Mouse (Mus musculus): ENCODE measurements around the gene Cyb561d1. TPM values are rescaled to one million over a fixed set of nuclear protein-coding genes. Genes with fewer than 3 reads are reported as not detected.

Cyb561d1 gene
- polyA plus RNA-seq, 1 experiment from 2014 or later: 4.9 TPM

GRCm38 (mm10) chr3:108147386-108148235 is 53.4 kb downstream of the Cyb561d1 start:
- WGBS: 71% methylated on average over 11 of the region's 11 CpGs
- H3K36me3 ChIP-seq: 0 out of 2 replicates have a peak, but pooled peaks cover 3% of the 10 kb centered on the region

GRCm38 (mm10) chr3:108146671-108147070 is 54.3 kb downstream of the Cyb561d1 start:
- peaks cover 34% of the 10 kb centered on the region for H3K4me1 ChIP-seq
- H3K4me3 ChIP-seq: peak overlapping the region; percentile 91
- DNase-seq (ENCODE audit: low spot score): no peak
- 69% methylated on average over 5 of the region's 5 CpGs for WGBS
- peak overlapping the region; percentile 94 for H3K27ac ChIP-seq (replicated peaks)
- H3K27me3 ChIP-seq (ENCODE audit: low read depth, poor library complexity, severe bottlenecking): no peaks in the 10 kb centered on the region
- 0 out of 2 replicates have a peak, but pooled peaks cover 3% of the 10 kb centered on the region for H3K36me3 ChIP-seq
- no peaks in the 10 kb centered on the region for H3K9me3 ChIP-seq (replicated peaks)

More at GRCm38 (mm10) chr3:108147386-108148235, 53.4 kb downstream of the Cyb561d1 start:
- H3K4me1 ChIP-seq: peaks cover 34% of the 10 kb centered on the region
- H3K9me3 ChIP-seq (replicated peaks): no peaks in the 10 kb centered on the region
- H3K4me3 ChIP-seq: no peak overlapping the region
- no peak overlapping the region for H3K27ac ChIP-seq (replicated peaks)
- peak; percentile 83 for DNase-seq (ENCODE audit: low spot score)
- H3K27me3 ChIP-seq (ENCODE audit: low read depth, poor library complexity, severe bottlenecking): no peaks in the 10 kb centered on the region

Other genes starting within 250 kb of the Cyb561d1 start
- not detected in 2 replicates for gene Gstm3, start 231.9 kb downstream of the Cyb561d1 start, polyA plus RNA-seq (2016; fragmentation: Nextera tagmentation; extraction: Ambion mirVana)
- 11.6 and 12.6 TPM in 2 replicates for gene Gstm2, start 214.8 kb downstream of the Cyb561d1 start, polyA plus RNA-seq (2016; fragmentation: Nextera tagmentation; extraction: Ambion mirVana)
- gene Gstm1, start 183.2 kb downstream of the Cyb561d1 start, polyA plus RNA-seq (2016; fragmentation: Nextera tagmentation; extraction: Ambion mirVana): 34.1 and 35.0 TPM in 2 replicates
- 12.4 and 14.1 TPM in 2 replicates for gene Gstm4, start 156.3 kb downstream of the Cyb561d1 start, polyA plus RNA-seq (2016; fragmentation: Nextera tagmentation; extraction: Ambion mirVana)
- 60.0 and 63.8 TPM in 2 replicates for gene Ampd2, start 114.6 kb downstream of the Cyb561d1 start, polyA plus RNA-seq (2016; fragmentation: Nextera tagmentation; extraction: Ambion mirVana)
- 0.72 and 1.5 TPM in 2 replicates for gene Gnat2, start 108.4 kb downstream of the Cyb561d1 start, polyA plus RNA-seq (2016; fragmentation: Nextera tagmentation; extraction: Ambion mirVana)
- 204 and 211 TPM in 2 replicates for gene Gnai3, start 55.1 kb downstream of the Cyb561d1 start, polyA plus RNA-seq (2016; fragmentation: Nextera tagmentation; extraction: Ambion mirVana)
- gene Gpr61, start 46.3 kb downstream of the Cyb561d1 start, polyA plus RNA-seq (2016; fragmentation: Nextera tagmentation; extraction: Ambion mirVana): 0.33 and 0.41 TPM in 2 replicates
- 4.1 and 4.5 TPM in 2 replicates for gene Amigo1, start 14.9 kb downstream of the Cyb561d1 start, polyA plus RNA-seq (2016; fragmentation: Nextera tagmentation; extraction: Ambion mirVana)
- 18.1 and 23.5 TPM in 2 replicates for gene Atxn7l2, start 9.7 kb upstream of the Cyb561d1 start, polyA plus RNA-seq (2016; fragmentation: Nextera tagmentation; extraction: Ambion mirVana)
- gene Sypl2, start 25.4 kb upstream of the Cyb561d1 start, polyA plus RNA-seq (2016; fragmentation: Nextera tagmentation; extraction: Ambion mirVana): 0.42 and 0.88 TPM in 2 replicates
- 299 and 349 TPM in 2 replicates for gene Psma5, start 55.7 kb upstream of the Cyb561d1 start, polyA plus RNA-seq (2016; fragmentation: Nextera tagmentation; extraction: Ambion mirVana)
- gene Sort1, start 82.9 kb upstream of the Cyb561d1 start, polyA plus RNA-seq (2016; fragmentation: Nextera tagmentation; extraction: Ambion mirVana): 10.8 and 15.6 TPM in 2 replicates
- 0.09 TPM in 1 of 2 replicates, not detected in the other for gene Mybphl, start 163.7 kb upstream of the Cyb561d1 start, polyA plus RNA-seq (2016; fragmentation: Nextera tagmentation; extraction: Ambion mirVana)
- gene Psrc1, start 182.6 kb upstream of the Cyb561d1 start, polyA plus RNA-seq (2016; fragmentation: Nextera tagmentation; extraction: Ambion mirVana): 93.3 and 105 TPM in 2 replicates
- gene Celsr2, start 214.3 kb upstream of the Cyb561d1 start, polyA plus RNA-seq (2016; fragmentation: Nextera tagmentation; extraction: Ambion mirVana): 53.7 and 67.5 TPM in 2 replicates
- gene Sars, start 244.0 kb upstream of the Cyb561d1 start, polyA plus RNA-seq (2016; fragmentation: Nextera tagmentation; extraction: Ambion mirVana): 179 and 187 TPM in 2 replicates

Data from midbrain, embryonic 10.5 days (tissue).